Mouse (Mus musculus) forebrain, embryonic 13.5 days (tissue): ENCODE data around the gene Tmem208. TPM values are rescaled to one million over a fixed set of nuclear protein-coding genes. Genes with fewer than 3 reads are reported as not detected.

Experiments
- ATAC-seq: fragments of 200-750 bp; cut with Nextera tagmentation; 2 replicates; pipeline ENCODE4 v1.8.0; 2017
- H3K27ac ChIP-seq: fragments of 300-500 bp; sonication (generic); 2 replicates; pipeline ENCODE4 v1.5.1; 2015; ENCODE audit warnings: inconsistent platforms, mild to moderate bottlenecking, moderate library complexity
- H3K27me3 ChIP-seq: fragments of 300-500 bp; sonication (generic); 2 replicates; pipeline ENCODE4 v1.6.1; 2015; ENCODE audit warnings: mild to moderate bottlenecking, inconsistent platforms
- H3K36me3 ChIP-seq: fragments of 300-500 bp; sonication (generic); 2 replicates; pipeline ENCODE4 v1.6.1; 2015; ENCODE audit warnings: mild to moderate bottlenecking, inconsistent platforms; ENCODE audit not compliant: poor library complexity, severe bottlenecking
- H3K4me1 ChIP-seq: fragments of 300-500 bp; sonication (generic); 2 replicates; pipeline ENCODE4 v1.6.1; 2015; ENCODE audit warnings: inconsistent platforms
- H3K4me2 ChIP-seq: fragments of 300-500 bp; sonication (generic); 2 replicates; pipeline ENCODE4 v1.6.1; 2015; ENCODE audit warnings: inconsistent platforms, mild to moderate bottlenecking, moderate library complexity
- H3K4me3 ChIP-seq: fragments of 300-500 bp; sonication (generic); 2 replicates; pipeline ENCODE4 v1.5.1; 2015; ENCODE audit warnings: mild to moderate bottlenecking, inconsistent platforms
- H3K9ac ChIP-seq: fragments of 300-500 bp; sonication (generic); 2 replicates; pipeline ENCODE4 v1.6.1; 2015; ENCODE audit warnings: mild to moderate bottlenecking, inconsistent platforms
- H3K9me3 ChIP-seq: fragments of 300-500 bp; sonication (generic); replicated peaks from 2 replicates; pipeline ENCODE4 v1.6.1; 2016; ENCODE audit warnings: inconsistent platforms
- WGBS: fragments of 180-500 bp; shearing (Covaris S2); methylation state at CpG from one replicate; pipeline ENCODE4 v1.1.7; 2015; 5-methylcytosine and 5-hydroxymethylcytosine counted together
- polyA plus RNA-seq: library from polyadenylated mRNA; unstranded; fragments of >200 nt; fragmentation: Nextera tagmentation; extraction: Ambion mirVana; gene quantifications from 2 replicates; pipeline ENCODE4 v1.2.1, GENCODE M21; 2015

The Tmem208 gene
- polyA plus RNA-seq, 1 experiment from 2014 or later = 107 TPM

GRCm38 (mm10) chr8:105303396-105303795 lies 22.8 kb upstream of the Tmem208 start:
- WGBS = 93% methylated on average over 8 of the region's 8 CpGs
- H3K36me3 ChIP-seq = peaks cover 86% of the 10 kb centered on the region
- no peaks in the 10 kb centered on the region for H3K27me3 ChIP-seq
- ATAC-seq = no peak
- H3K4me1 ChIP-seq = peaks cover 29% of the 10 kb centered on the region
- no peaks in the 10 kb centered on the region for H3K9me3 ChIP-seq
- no peak overlapping the region for H3K27ac ChIP-seq
- H3K4me2 ChIP-seq = no peak overlapping the region
- H3K4me3 ChIP-seq = no peak overlapping the region
- no peak overlapping the region for H3K9ac ChIP-seq

GRCm38 (mm10) chr8:105303874-105304273 lies 22.3 kb upstream of the Tmem208 start:
- H3K27me3 ChIP-seq = no peaks in the 10 kb centered on the region
- H3K4me1 ChIP-seq = peaks cover 24% of the 10 kb centered on the region
- H3K36me3 ChIP-seq = peaks cover 88% of the 10 kb centered on the region
- no peaks in the 10 kb centered on the region for H3K9me3 ChIP-seq
- no peak overlapping the region for H3K27ac ChIP-seq
- no peak overlapping the region for H3K4me2 ChIP-seq
- WGBS = 89% methylated on average over 9 of the region's 9 CpGs
- H3K4me3 ChIP-seq = no peak overlapping the region
- ATAC-seq = no peak
- no peak overlapping the region for H3K9ac ChIP-seq

- peaks cover 88% of the 10 kb centered on the region for H3K36me3 ChIP-seq
- H3K9ac ChIP-seq = no peak overlapping the region
- peak; percentile 22; the same call in 1 of the 2 replicates for ATAC-seq
- H3K4me2 ChIP-seq = no peak overlapping the region
- H3K9me3 ChIP-seq = no peaks in the 10 kb centered on the region
- H3K27ac ChIP-seq = no peak overlapping the region
- WGBS = 67% methylated on average over 9 of the region's 9 CpGs
- H3K4me3 ChIP-seq = no peak overlapping the region
- peaks cover 19% of the 10 kb centered on the region for H3K4me1 ChIP-seq
- no peaks in the 10 kb centered on the region for H3K27me3 ChIP-seq
Observed at GRCm38 (mm10) chr8:105304325-105305210, 21.6 kb upstream of the Tmem208 start.

- H3K4me1 ChIP-seq = peaks cover 16% of the 10 kb centered on the region
- peak within 1 kb of the TSS; percentile 47 for H3K4me2 ChIP-seq
- no peaks in the 10 kb centered on the region for H3K27me3 ChIP-seq
- H3K4me3 ChIP-seq = no peak within 1 kb of the TSS
- ATAC-seq = peak; percentile 50
- WGBS = 9% methylated on average over 29 of the region's 30 CpGs
- no peak within 1 kb of the TSS for H3K27ac ChIP-seq
- H3K9me3 ChIP-seq = no peaks in the 10 kb centered on the region
- H3K9ac ChIP-seq = peak within 1 kb of the TSS; percentile 50
- H3K36me3 ChIP-seq = peaks cover 87% of the 10 kb centered on the region
Observed at GRCm38 (mm10) chr8:105305211-105306145, 20.7 kb upstream of the Tmem208 start, which contains the start of gene Elmo3. Gene Elmo3, plus strand, starts transcription at chr8:105305601.

GRCm38 (mm10) chr8:105306146-105306691 lies 19.9 kb upstream of the Tmem208 start:
- Histone ChIP-seq H3K9ac (peak overlapping the region; percentile 50; the same call in 1 of the 2 replicates), H3K9me3 (no peaks in the 10 kb centered on the region), H3K27me3 (no peaks in the 10 kb centered on the region), H3K4me1 (peaks cover 16% of the 10 kb centered on the region), H3K36me3 (peaks cover 81% of the 10 kb centered on the region), H3K27ac (no peak overlapping the region), H3K4me2 (peak overlapping the region; percentile 47), H3K4me3 (no peak overlapping the region)
- WGBS = 62% methylated on average over 5 of the region's 5 CpGs
- ATAC-seq = peak; percentile 19

- ATAC-seq = no peak
- H3K4me3 ChIP-seq = no peak overlapping the region
- H3K9ac ChIP-seq = no peak overlapping the region
- no peak overlapping the region for H3K27ac ChIP-seq
- WGBS = 94% methylated on average over 13 of the region's 13 CpGs
- H3K4me2 ChIP-seq = no peak overlapping the region
- no peaks in the 10 kb centered on the region for H3K27me3 ChIP-seq
- no peaks in the 10 kb centered on the region for H3K9me3 ChIP-seq
- peaks cover 81% of the 10 kb centered on the region for H3K36me3 ChIP-seq
- peaks cover 16% of the 10 kb centered on the region for H3K4me1 ChIP-seq
Observed at GRCm38 (mm10) chr8:105307670-105308069, 18.5 kb upstream of the Tmem208 start.

- no peaks in the 10 kb centered on the region for H3K9me3 ChIP-seq
- H3K27me3 ChIP-seq = no peaks in the 10 kb centered on the region
- H3K4me2 ChIP-seq = no peak overlapping the region
- peaks cover 81% of the 10 kb centered on the region for H3K36me3 ChIP-seq
- H3K27ac ChIP-seq = no peak overlapping the region
- no peak overlapping the region for H3K4me3 ChIP-seq
- no peak for ATAC-seq
- peaks cover 16% of the 10 kb centered on the region for H3K4me1 ChIP-seq
- 95% methylated on average over 10 of the region's 10 CpGs for WGBS
- no peak overlapping the region for H3K9ac ChIP-seq
Observed at GRCm38 (mm10) chr8:105308428-105308827, 17.7 kb upstream of the Tmem208 start.

GRCm38 (mm10) chr8:105309142-105309847 lies 16.9 kb upstream of the Tmem208 start:
- no peak overlapping the region for H3K4me3 ChIP-seq
- H3K4me1 ChIP-seq = peaks cover 16% of the 10 kb centered on the region
- H3K9me3 ChIP-seq = no peaks in the 10 kb centered on the region
- H3K27ac ChIP-seq = no peak overlapping the region
- H3K9ac ChIP-seq = no peak overlapping the region
- H3K4me2 ChIP-seq = no peak overlapping the region
- WGBS = 86% methylated on average over 15 of the region's 15 CpGs
- H3K36me3 ChIP-seq = peaks cover 81% of the 10 kb centered on the region
- H3K27me3 ChIP-seq = no peaks in the 10 kb centered on the region
- no peak for ATAC-seq

- no peak overlapping the region for H3K4me3 ChIP-seq
- WGBS = 94% methylated on average over 8 of the region's 8 CpGs
- H3K4me1 ChIP-seq = peaks cover 12% of the 10 kb centered on the region
Observed at GRCm38 (mm10) chr8:105310118-105310517, 16.0 kb upstream of the Tmem208 start.

GRCm38 (mm10) chr8:105311718-105312117 lies 14.4 kb upstream of the Tmem208 start:
- Histone ChIP-seq H3K36me3 (peaks cover 88% of the 10 kb centered on the region), H3K4me2 (no peak overlapping the region), H3K9ac (no peak overlapping the region), H3K27me3 (no peaks in the 10 kb centered on the region), H3K27ac (no peak overlapping the region), H3K9me3 (no peaks in the 10 kb centered on the region), H3K4me1 (no peaks in the 10 kb centered on the region), H3K4me3 (no peak overlapping the region)
- no peak for ATAC-seq
- WGBS = 90% methylated on average over 1 of the region's 1 CpGs

More at GRCm38 (mm10) chr8:105310118-105310517, 16.0 kb upstream of the Tmem208 start:
- Histone ChIP-seq H3K9ac (no peak overlapping the region), H3K4me2 (no peak overlapping the region), H3K36me3 (peaks cover 82% of the 10 kb centered on the region), H3K27me3 (no peaks in the 10 kb centered on the region), H3K27ac (no peak overlapping the region), H3K9me3 (no peaks in the 10 kb centered on the region)
- no peak for ATAC-seq

- H3K4me2 ChIP-seq = no peak overlapping the region
- H3K27ac ChIP-seq = no peak overlapping the region
- H3K36me3 ChIP-seq = peaks cover 87% of the 10 kb centered on the region
- no peaks in the 10 kb centered on the region for H3K9me3 ChIP-seq
- H3K27me3 ChIP-seq = no peaks in the 10 kb centered on the region
- H3K4me3 ChIP-seq = no peak overlapping the region
- no peak overlapping the region for H3K9ac ChIP-seq
- 92% methylated on average over 8 of the region's 8 CpGs for WGBS
- no peaks in the 10 kb centered on the region for H3K4me1 ChIP-seq
- ATAC-seq = no peak
Observed at GRCm38 (mm10) chr8:105312891-105313481, 13.2 kb upstream of the Tmem208 start.
